Mouse (Mus musculus) limb, embryonic 15.5 days (tissue): ENCODE data around the gene Plxnb2. TPM values are rescaled to one million over a fixed set of nuclear protein-coding genes. Genes with fewer than 3 reads are reported as not detected.
A peak's percentile ranks its signal among the peaks of the same experiment; 100 is the strongest.

ENCODE experiments used
- ATAC-seq: fragments of 200-750 bp; cut with Nextera tagmentation; 2 replicates; pipeline ENCODE4 v1.8.0; 2017; ENCODE audit warnings: low read depth, moderate TSS enrichment; ENCODE audit not compliant: insufficient number of reproducible peaks, low FRiP score, low TSS enrichment
- H3K27ac ChIP-seq: fragments of 300-500 bp; sonication (generic); 2 replicates; pipeline ENCODE4 v1.5.1; 2015; ENCODE audit warnings: moderate library complexity, mild to moderate bottlenecking, inconsistent platforms
- H3K27me3 ChIP-seq: fragments of 300-500 bp; sonication (generic); 2 replicates; pipeline ENCODE4 v1.6.1; 2015; ENCODE audit warnings: inconsistent platforms
- H3K36me3 ChIP-seq: fragments of 300-500 bp; sonication (generic); 2 replicates; pipeline ENCODE4 v1.6.1; 2015; ENCODE audit warnings: inconsistent platforms
- H3K4me1 ChIP-seq: fragments of 300-500 bp; sonication (generic); 2 replicates; pipeline ENCODE4 v1.6.1; 2015; ENCODE audit warnings: inconsistent platforms
- H3K4me2 ChIP-seq: fragments of 300-500 bp; sonication (generic); 2 replicates; pipeline ENCODE4 v1.6.1; 2015; ENCODE audit warnings: mild to moderate bottlenecking, inconsistent platforms
- H3K4me3 ChIP-seq: fragments of 300-500 bp; sonication (generic); 2 replicates; pipeline ENCODE4 v1.5.1; 2015; ENCODE audit warnings: mild to moderate bottlenecking, inconsistent platforms
- H3K9ac ChIP-seq: fragments of 300-500 bp; sonication (generic); 2 replicates; pipeline ENCODE4 v1.6.1; 2015; ENCODE audit warnings: inconsistent platforms
- H3K9me3 ChIP-seq: fragments of 300-500 bp; sonication (generic); 2 replicates; pipeline ENCODE4 v1.6.1; 2016; ENCODE audit warnings: inconsistent platforms
- WGBS: fragments of 180-500 bp; shearing (Covaris S2); methylation state at CpG from one replicate; pipeline ENCODE4 v1.1.7; 2015; 5-methylcytosine and 5-hydroxymethylcytosine counted together
- polyA plus RNA-seq: library from polyadenylated mRNA; unstranded; fragments of >200 nt; fragmentation: Nextera tagmentation; extraction: Ambion mirVana; gene quantifications from 2 replicates; pipeline ENCODE4 v1.2.1, GENCODE M21; 2015

The Plxnb2 gene
- polyA plus RNA-seq, 1 experiment from 2014 or later: 149 TPM

GRCm38 (mm10) chr15:89136461-89137155 is 44.0 kb downstream of the Plxnb2 start:
- Histone ChIP-seq H3K9ac (no peak overlapping the region), H3K4me3 (no peak overlapping the region), H3K27ac (no peak overlapping the region), H3K4me1 (peaks cover 20% of the 10 kb centered on the region), H3K4me2 (no peak overlapping the region), H3K36me3 (no peaks in the 10 kb centered on the region), H3K27me3 (peaks cover 34% of the 10 kb centered on the region), H3K9me3 (no peaks in the 10 kb centered on the region)
- 96% methylated on average over 5 of the region's 5 CpGs for WGBS
- ATAC-seq: no peak

DNA sequence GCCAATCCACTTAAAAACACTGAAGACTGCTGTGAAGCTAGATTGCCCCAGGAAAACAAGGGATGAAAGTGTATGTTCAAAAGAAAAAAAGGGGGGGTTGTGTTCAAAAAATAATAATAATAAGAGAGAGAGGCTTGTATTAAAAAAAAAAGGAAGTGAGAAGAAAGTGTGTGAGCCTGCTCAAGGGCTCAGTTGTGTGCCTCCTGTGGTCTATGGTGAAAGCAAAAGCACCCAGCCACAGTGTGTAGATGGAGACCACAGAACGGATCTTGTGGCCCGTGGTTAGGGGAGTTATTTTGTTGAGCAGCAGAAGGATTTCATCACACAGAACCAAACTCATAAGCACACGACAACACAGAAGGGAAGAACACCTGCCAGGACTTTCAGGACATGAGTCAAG is 49.3 kb downstream of the Plxnb2 start:
- Histone ChIP-seq H3K27me3 (no peaks in the 10 kb centered on the region), H3K9me3 (no peaks in the 10 kb centered on the region), H3K4me3 (no peak overlapping the region), H3K27ac (no peak overlapping the region), H3K36me3 (no peaks in the 10 kb centered on the region), H3K9ac (no peak overlapping the region), H3K4me1 (peaks cover 18% of the 10 kb centered on the region), H3K4me2 (no peak overlapping the region)
- WGBS: 92% methylated on average over 3 of the region's 3 CpGs
- ATAC-seq: no peak

DNA sequence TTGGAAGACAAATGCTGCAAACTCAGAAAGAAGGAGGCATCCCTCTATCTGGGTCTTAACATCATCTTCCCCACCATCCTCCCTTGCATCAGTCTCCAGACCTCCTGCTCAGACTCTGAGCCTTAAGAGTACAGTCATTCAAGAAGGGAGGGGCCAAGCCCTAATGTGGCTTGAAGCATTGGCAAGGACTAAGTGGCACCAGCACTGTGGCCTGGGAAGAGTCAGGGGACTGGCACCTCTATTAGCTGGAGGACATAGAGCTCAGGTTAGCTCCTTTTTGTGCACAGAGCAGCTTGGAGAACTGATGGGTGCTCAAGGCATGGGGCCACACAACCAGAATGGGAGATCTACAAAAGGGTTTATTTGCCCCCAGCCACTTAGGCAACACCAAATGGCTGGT is 50.3 kb downstream of the Plxnb2 start:
- H3K4me1 ChIP-seq: peaks cover 18% of the 10 kb centered on the region
- no peak overlapping the region for H3K27ac ChIP-seq
- no peak for ATAC-seq
- H3K9ac ChIP-seq: no peak overlapping the region
- no peak overlapping the region for H3K4me2 ChIP-seq
- no peaks in the 10 kb centered on the region for H3K27me3 ChIP-seq
- H3K4me3 ChIP-seq: no peak overlapping the region
- peaks cover 2% of the 10 kb centered on the region; the same call in 1 of the 2 replicates for H3K36me3 ChIP-seq
- no peaks in the 10 kb centered on the region for H3K9me3 ChIP-seq

GRCm38 (mm10) chr15:89128382-89129350 is 51.9 kb downstream of the Plxnb2 start, which contains the start of gene Hdac10:
Gene Hdac10 (minus strand): TSS chr15:89128700.
- H3K4me3 ChIP-seq: peak within 1 kb of the TSS; percentile 64
- ATAC-seq: peak; percentile 78
- H3K4me2 ChIP-seq: peak within 1 kb of the TSS; percentile 91
- H3K9ac ChIP-seq: peak within 1 kb of the TSS; percentile 69
- H3K36me3 ChIP-seq: peaks cover 9% of the 10 kb centered on the region; the same call in 1 of the 2 replicates
- peak within 1 kb of the TSS; percentile 81 for H3K27ac ChIP-seq
- WGBS: 3% methylated on average over 36 of the region's 36 CpGs
- peaks cover 24% of the 10 kb centered on the region for H3K4me1 ChIP-seq
- no peaks in the 10 kb centered on the region for H3K27me3 ChIP-seq
- no peaks in the 10 kb centered on the region for H3K9me3 ChIP-seq

GRCm38 (mm10) chr15:89127364-89127940 is 53.1 kb downstream of the Plxnb2 start:
- Histone ChIP-seq H3K4me3 (peak overlapping the region; percentile 64), H3K27me3 (no peaks in the 10 kb centered on the region), H3K4me2 (peak overlapping the region; percentile 91), H3K27ac (no peak overlapping the region), H3K4me1 (peaks cover 30% of the 10 kb centered on the region), H3K36me3 (peaks cover 9% of the 10 kb centered on the region; the same call in 1 of the 2 replicates), H3K9me3 (no peaks in the 10 kb centered on the region), H3K9ac (peak overlapping the region; percentile 69)
- ATAC-seq: no peak
- WGBS: 77% methylated on average over 8 of the region's 8 CpGs

- WGBS: 87% methylated on average over 8 of the region's 8 CpGs
- no peak overlapping the region for H3K4me3 ChIP-seq
- H3K4me2 ChIP-seq: no peak overlapping the region
- H3K9me3 ChIP-seq: no peaks in the 10 kb centered on the region
- ATAC-seq: no peak
- H3K9ac ChIP-seq: no peak overlapping the region
- H3K27ac ChIP-seq: no peak overlapping the region
- no peaks in the 10 kb centered on the region for H3K27me3 ChIP-seq
- peaks cover 38% of the 10 kb centered on the region for H3K4me1 ChIP-seq
- peaks cover 9% of the 10 kb centered on the region; the same call in 1 of the 2 replicates for H3K36me3 ChIP-seq
These were observed 54.0 kb downstream of the Plxnb2 start for GRCm38 (mm10) chr15:89126622-89127021.

DNA sequence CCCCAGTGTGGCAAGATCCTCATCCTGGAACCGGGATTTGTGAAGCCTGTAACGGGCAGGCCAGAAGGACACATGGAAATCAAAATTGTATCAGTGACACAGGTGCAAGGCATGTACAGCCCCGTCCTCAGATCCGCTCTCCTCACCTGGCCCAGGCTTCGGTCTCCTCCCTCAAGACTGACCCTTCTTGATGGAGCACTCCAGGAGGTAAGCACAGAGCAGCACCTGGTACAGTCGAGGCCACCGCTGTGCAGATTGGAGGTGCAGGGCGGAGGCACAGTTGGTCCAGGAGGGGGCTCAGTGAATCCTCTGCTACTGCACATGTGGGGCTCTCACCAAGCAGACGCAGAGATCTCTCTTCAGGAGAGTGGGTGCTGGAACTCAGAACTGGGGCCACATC is 55.2 kb downstream of the Plxnb2 start:
- Histone ChIP-seq H3K9ac (no peak overlapping the region), H3K4me2 (no peak overlapping the region), H3K4me3 (no peak overlapping the region), H3K36me3 (peaks cover 9% of the 10 kb centered on the region; the same call in 1 of the 2 replicates), H3K9me3 (no peaks in the 10 kb centered on the region), H3K27ac (no peak overlapping the region), H3K27me3 (no peaks in the 10 kb centered on the region), H3K4me1 (peaks cover 49% of the 10 kb centered on the region)
- WGBS: 94% methylated on average over 9 of the region's 9 CpGs
- no peak for ATAC-seq

- H3K27me3 ChIP-seq: no peaks in the 10 kb centered on the region
- H3K4me2 ChIP-seq: no peak overlapping the region
- H3K4me3 ChIP-seq: no peak overlapping the region
- no peak overlapping the region for H3K27ac ChIP-seq
- H3K9me3 ChIP-seq: no peaks in the 10 kb centered on the region
- no peak for ATAC-seq
- H3K9ac ChIP-seq: no peak overlapping the region
- WGBS: 89% methylated on average over 3 of the region's 3 CpGs
- peaks cover 57% of the 10 kb centered on the region for H3K4me1 ChIP-seq
- peaks cover 19% of the 10 kb centered on the region for H3K36me3 ChIP-seq
These were observed 56.3 kb downstream of the Plxnb2 start for GRCm38 (mm10) chr15:89124312-89124711.

- no peak for ATAC-seq
- peaks cover 52% of the 10 kb centered on the region for H3K4me1 ChIP-seq
- H3K9me3 ChIP-seq: no peaks in the 10 kb centered on the region
- peaks cover 22% of the 10 kb centered on the region for H3K36me3 ChIP-seq
- peak overlapping the region; percentile 71 for H3K4me3 ChIP-seq
- 18% methylated on average over 11 of the region's 11 CpGs for WGBS
- peak overlapping the region; percentile 82 for H3K27ac ChIP-seq
- H3K4me2 ChIP-seq: peak overlapping the region; percentile 90
- H3K27me3 ChIP-seq: no peaks in the 10 kb centered on the region
- peak overlapping the region; percentile 73; the same call in 1 of the 2 replicates for H3K9ac ChIP-seq
These were observed 57.0 kb downstream of the Plxnb2 start for GRCm38 (mm10) chr15:89123595-89123994.

- Histone ChIP-seq H3K4me3 (peak within 1 kb of the TSS; percentile 71), H3K27ac (peak within 1 kb of the TSS; percentile 82), H3K4me2 (peak within 1 kb of the TSS; percentile 90), H3K36me3 (peaks cover 23% of the 10 kb centered on the region), H3K4me1 (peaks cover 48% of the 10 kb centered on the region), H3K9ac (peak within 1 kb of the TSS; percentile 73), H3K9me3 (no peaks in the 10 kb centered on the region), H3K27me3 (no peaks in the 10 kb centered on the region)
- ATAC-seq: peak; percentile 78
- under 1% methylated on average over 47 of the region's 47 CpGs for WGBS
These were observed 57.8 kb downstream of the Plxnb2 start, which contains the start of gene Tubgcp6 for GRCm38 (mm10) chr15:89122649-89123366. Gene Tubgcp6 (minus strand): TSS chr15:89123112.

- H3K4me2 ChIP-seq: no peak overlapping the region
- H3K27me3 ChIP-seq: no peaks in the 10 kb centered on the region
- ATAC-seq: no peak
- no peak overlapping the region for H3K4me3 ChIP-seq
- H3K9me3 ChIP-seq: no peaks in the 10 kb centered on the region
- no peak overlapping the region for H3K9ac ChIP-seq
- peaks cover 28% of the 10 kb centered on the region for H3K4me1 ChIP-seq
- no peak overlapping the region for H3K27ac ChIP-seq
- peaks cover 51% of the 10 kb centered on the region for H3K36me3 ChIP-seq
These were observed 62.6 kb downstream of the Plxnb2 start for GRCm38 (mm10) chr15:89118007-89118406.
